Mouse (Mus musculus) small intestine, adult 2 months (tissue): ENCODE results near the gene Trex1. TPM values are rescaled to one million over a fixed set of nuclear protein-coding genes. Genes with fewer than 3 reads are reported as not detected.

Experiments
- H3K27ac ChIP-seq: fragments of 200-500 bp; 2 replicates; pipeline ENCODE4 v1.5.1; 2012; ENCODE audit warnings: low read depth, low read length, control low read depth, inconsistent platforms; ENCODE audit not compliant: insufficient read depth
- H3K27me3 ChIP-seq: fragments of 200-500 bp; 2 replicates; pipeline ENCODE4 v1.6.1; 2012; ENCODE audit warnings: mild to moderate bottlenecking, moderate library complexity, low read length, inconsistent platforms; ENCODE audit not compliant: control insufficient read depth, insufficient read depth
- H3K36me3 ChIP-seq: fragments of 200-500 bp; 2 replicates; pipeline ENCODE4 v1.6.1; 2012; ENCODE audit warnings: mild to moderate bottlenecking, low read length, control low read depth, inconsistent platforms; ENCODE audit not compliant: control insufficient read depth, insufficient read depth
- H3K4me1 ChIP-seq: fragments of 200-500 bp; 2 replicates; pipeline ENCODE4 v1.6.1; 2012; ENCODE audit warnings: low read length, inconsistent platforms, mixed read lengths; ENCODE audit not compliant: control insufficient read depth, insufficient read depth, insufficient read length
- H3K4me3 ChIP-seq: fragments of 200-500 bp; 2 replicates; pipeline ENCODE4 v1.5.1; 2012; ENCODE audit warnings: low read depth, mild to moderate bottlenecking, control low read depth, inconsistent platforms, low read length, moderate library complexity
- CTCF ChIP-seq: fragments of 200-500 bp; IDR thresholded peaks from 2 replicates; pipeline ENCODE4 v1.5.1; 2012; ENCODE audit warnings: low read depth, mild to moderate bottlenecking, control low read depth, inconsistent platforms, low read length, moderate library complexity, mixed read lengths; ENCODE audit not compliant: insufficient replicate concordance, insufficient read length; ENCODE audit errors: extremely low read depth
- POLR2A ChIP-seq: fragments of 200-500 bp; IDR thresholded peaks from 2 replicates; pipeline ENCODE4 v1.6.1; 2012; ENCODE audit warnings: low read depth, mild to moderate bottlenecking, control low read depth, inconsistent platforms, low read length, moderate library complexity
- WGBS: fragments of 180-500 bp; shearing (Covaris S2); methylation state at CpG from one replicate; pipeline ENCODE4 v1.1.7; 2018; 5-methylcytosine and 5-hydroxymethylcytosine counted together
- polyA plus RNA-seq: library from polyadenylated mRNA; depleted of rRNA; stranded (reverse); fragments of >200 nt; gene quantifications from 2 replicates; pipeline ENCODE4 v1.2.3, GENCODE M21; 2012

Gene Trex1
- polyA plus RNA-seq, 1 experiment = 174 TPM

DNA sequence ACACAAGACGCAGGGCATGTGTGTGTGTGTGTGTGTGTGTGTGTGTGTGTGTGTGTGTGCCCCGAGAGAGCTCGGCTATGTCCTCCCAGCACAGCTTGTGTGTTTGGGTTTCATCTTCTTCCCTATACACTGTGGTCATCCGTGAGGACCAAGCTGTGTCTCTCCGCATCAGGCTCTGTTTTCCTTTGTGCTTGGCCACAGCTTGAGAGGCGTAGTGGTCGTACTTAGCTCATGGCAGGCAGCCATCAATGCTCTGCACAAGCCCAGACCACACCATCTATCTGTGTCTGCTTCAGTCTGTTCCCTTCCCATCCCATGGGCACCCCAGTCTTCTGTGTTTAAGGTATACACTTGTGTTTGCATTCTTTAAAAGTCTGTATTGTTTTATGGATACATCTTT is 18.2 kb downstream of the Trex1 start:
- H3K36me3 ChIP-seq = 0 out of 2 replicates have a peak, but pooled peaks cover 1% of the 10 kb centered on the region
- WGBS = 70% methylated on average over 7 of the region's 7 CpGs
- no peaks in the 10 kb centered on the region for H3K27me3 ChIP-seq
- no peak overlapping the region for H3K4me3 ChIP-seq
- TF ChIP-seq POLR2A (no peak), CTCF (no peak)
- peaks cover 11% of the 10 kb centered on the region; the same call in 1 of the 2 replicates for H3K4me1 ChIP-seq
- H3K27ac ChIP-seq = no peak overlapping the region

DNA sequence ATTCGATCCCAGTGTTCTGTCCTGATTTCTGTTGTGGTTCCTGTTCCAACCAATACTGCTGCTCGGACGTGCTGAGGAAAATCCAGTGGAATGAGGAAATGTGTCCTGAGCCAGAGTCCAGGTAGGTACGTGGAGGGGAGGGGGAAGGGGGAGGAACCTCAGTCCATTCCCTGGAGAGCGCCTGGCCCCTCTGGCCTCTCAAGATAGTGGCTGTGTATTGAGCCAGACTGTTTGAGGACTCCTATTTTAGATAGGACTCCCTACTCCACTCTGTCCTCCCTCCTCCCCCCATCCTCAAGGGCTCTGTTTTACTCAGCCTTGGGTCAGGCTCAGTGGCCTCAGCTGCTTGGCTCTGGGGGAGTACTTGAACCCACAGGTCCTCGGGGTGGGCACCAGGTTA is 18.6 kb downstream of the Trex1 start:
- TF ChIP-seq POLR2A (0 out of 2 replicates have a peak, but pooled peaks have one; percentile 16), CTCF (no peak)
- H3K27me3 ChIP-seq = no peaks in the 10 kb centered on the region
- 0 out of 2 replicates have a peak, but pooled peaks cover 1% of the 10 kb centered on the region for H3K36me3 ChIP-seq
- 14% methylated on average over 6 of the region's 6 CpGs for WGBS
- no peak overlapping the region for H3K27ac ChIP-seq
- H3K4me1 ChIP-seq = peaks cover 11% of the 10 kb centered on the region; the same call in 1 of the 2 replicates
- no peak overlapping the region for H3K4me3 ChIP-seq

DNA sequence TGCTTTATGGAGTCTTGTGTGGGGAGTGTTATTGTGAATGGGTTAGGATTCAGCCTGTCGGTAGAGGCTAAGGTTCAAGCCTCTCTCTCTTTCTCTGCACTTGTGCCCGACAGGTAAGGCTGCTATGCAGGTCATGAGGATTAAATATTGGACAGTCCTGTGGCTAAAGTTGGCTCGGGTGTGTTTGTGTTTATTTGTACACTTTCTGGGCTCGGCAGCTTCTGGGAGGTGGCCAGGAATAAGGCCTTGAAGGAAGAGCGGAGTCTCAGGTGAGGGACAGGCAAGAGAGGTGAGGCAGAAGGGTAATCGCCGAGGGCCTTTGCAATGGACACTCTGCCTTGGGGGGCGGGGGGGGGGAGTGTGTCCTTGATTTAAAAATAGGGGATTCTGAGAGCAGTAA is 19.3 kb downstream of the Trex1 start:
- TF ChIP-seq POLR2A = no peak
- TF ChIP-seq CTCF = no peak
- no peak overlapping the region for H3K4me3 ChIP-seq
- H3K4me1 ChIP-seq = peaks cover 11% of the 10 kb centered on the region; the same call in 1 of the 2 replicates
- no peak overlapping the region for H3K27ac ChIP-seq
- 47% methylated on average over 8 of the region's 8 CpGs for WGBS
- 0 out of 2 replicates have a peak, but pooled peaks cover 1% of the 10 kb centered on the region for H3K36me3 ChIP-seq
- H3K27me3 ChIP-seq = no peaks in the 10 kb centered on the region

DNA sequence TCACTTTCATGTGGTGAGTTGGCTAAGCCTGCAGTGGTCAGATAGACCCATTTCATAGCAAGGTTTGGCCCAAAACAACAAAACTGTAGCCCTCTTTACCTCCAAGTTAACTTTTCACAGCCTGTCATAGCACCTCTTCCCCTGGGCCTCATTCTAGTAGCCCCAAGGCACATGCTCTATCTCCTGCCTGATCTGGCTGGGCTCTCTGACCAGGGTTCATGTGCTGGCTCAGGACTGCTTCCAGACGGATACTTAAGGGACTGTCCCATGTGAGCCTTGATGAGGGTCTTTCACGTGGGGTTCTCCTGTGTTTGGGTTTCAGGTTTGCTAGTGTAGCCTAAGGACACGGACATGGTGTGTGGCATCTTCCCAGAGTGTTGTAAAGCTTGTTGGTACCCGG is 19.9 kb downstream of the Trex1 start:
- Histone ChIP-seq H3K27me3 (no peaks in the 10 kb centered on the region), H3K4me1 (peaks cover 11% of the 10 kb centered on the region; the same call in 1 of the 2 replicates), H3K36me3 (0 out of 2 replicates have a peak, but pooled peaks cover 1% of the 10 kb centered on the region), H3K4me3 (peak overlapping the region; percentile 92), H3K27ac (no peak overlapping the region)
- TF ChIP-seq CTCF (no peak), POLR2A (no peak)
- 66% methylated on average over 4 of the region's 4 CpGs for WGBS

DNA sequence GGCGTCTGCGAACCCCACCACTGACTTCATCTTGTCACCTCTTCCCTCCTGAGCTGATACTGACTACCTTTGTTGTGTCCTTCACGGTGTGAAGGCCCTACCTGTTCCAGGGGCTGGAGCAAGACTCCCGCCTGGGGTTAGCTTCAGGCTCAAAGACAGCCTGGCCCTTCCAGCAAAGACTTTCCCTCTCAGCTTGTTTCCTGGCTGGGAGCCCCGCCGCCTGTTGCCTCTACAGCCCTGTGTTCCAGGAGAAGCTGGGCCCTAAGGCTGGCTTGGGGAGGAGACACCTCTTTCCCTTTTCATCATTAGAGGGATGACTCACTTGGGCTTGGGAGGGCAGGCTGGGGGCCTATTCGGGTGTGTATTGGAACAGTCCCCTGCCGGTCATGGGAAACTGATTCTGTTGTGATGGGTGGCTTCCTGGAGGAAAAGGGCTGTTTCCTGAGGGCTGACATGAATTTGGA is 20.6 kb downstream of the Trex1 start:
- H3K36me3 ChIP-seq = 0 out of 2 replicates have a peak, but pooled peaks cover 1% of the 10 kb centered on the region
- H3K27ac ChIP-seq = peak overlapping the region; percentile 73
- H3K4me1 ChIP-seq = peaks cover 11% of the 10 kb centered on the region; the same call in 1 of the 2 replicates
- H3K4me3 ChIP-seq = peak overlapping the region; percentile 92
- TF ChIP-seq POLR2A (no peak), CTCF (no peak)
- 18% methylated on average over 8 of the region's 8 CpGs for WGBS
- H3K27me3 ChIP-seq = no peaks in the 10 kb centered on the region

DNA sequence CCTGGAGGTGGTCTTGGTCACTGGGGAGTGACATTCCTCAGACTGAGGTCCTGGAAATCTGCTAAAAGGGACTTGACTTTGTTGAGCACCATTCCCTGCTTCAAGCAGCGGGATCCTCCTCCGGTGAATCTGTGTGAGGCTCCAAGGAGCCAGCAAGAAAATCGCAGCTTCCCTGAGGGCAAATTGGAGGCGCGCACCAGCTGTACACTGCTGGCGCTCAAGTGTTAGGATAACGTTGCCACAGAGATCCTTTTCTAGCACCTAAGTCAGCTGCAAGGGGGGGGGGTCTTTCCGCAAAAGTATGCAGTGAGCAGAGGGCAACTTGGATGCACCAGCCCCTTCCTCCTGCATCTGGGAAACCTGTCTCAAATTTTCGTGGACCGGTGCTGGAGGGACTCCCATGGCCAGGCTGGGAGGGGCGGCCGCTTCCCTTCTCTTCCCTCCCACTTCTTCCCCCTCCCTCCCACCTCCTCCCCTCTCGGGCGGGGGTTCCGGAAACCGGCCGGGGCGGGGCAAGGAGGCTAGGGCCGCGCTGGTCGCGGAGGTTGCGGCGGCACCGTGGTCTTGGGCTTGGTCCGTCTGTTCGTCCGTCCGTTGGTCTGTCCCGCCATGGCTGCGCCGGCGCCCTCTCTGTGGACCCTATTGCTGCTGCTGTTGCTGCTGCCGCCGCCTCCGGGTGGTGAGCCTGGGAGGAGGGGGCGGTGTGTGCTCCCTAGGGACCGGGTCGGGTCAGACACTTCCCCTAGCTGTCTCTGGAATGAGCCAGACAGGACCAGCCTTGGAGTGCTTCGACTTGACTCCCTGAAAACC is 21.2 kb downstream of the Trex1 start, which contains the start of gene Shisa5:
Shisa5 (plus strand) TSS at position 480 of the 810 bp plus-strand sequence.
- H3K27ac ChIP-seq = peak within 1 kb of the TSS; percentile 73
- WGBS = under 1% methylated on average over 40 of the region's 40 CpGs
- H3K4me3 ChIP-seq = peak within 1 kb of the TSS; percentile 92
- no peaks in the 10 kb centered on the region for H3K27me3 ChIP-seq
- H3K36me3 ChIP-seq = 0 out of 2 replicates have a peak, but pooled peaks cover 1% of the 10 kb centered on the region
- H3K4me1 ChIP-seq = peaks cover 11% of the 10 kb centered on the region; the same call in 1 of the 2 replicates
- no peak for TF ChIP-seq CTCF
- peak; percentile 55; the same call in 1 of the 2 replicates for TF ChIP-seq POLR2A

DNA sequence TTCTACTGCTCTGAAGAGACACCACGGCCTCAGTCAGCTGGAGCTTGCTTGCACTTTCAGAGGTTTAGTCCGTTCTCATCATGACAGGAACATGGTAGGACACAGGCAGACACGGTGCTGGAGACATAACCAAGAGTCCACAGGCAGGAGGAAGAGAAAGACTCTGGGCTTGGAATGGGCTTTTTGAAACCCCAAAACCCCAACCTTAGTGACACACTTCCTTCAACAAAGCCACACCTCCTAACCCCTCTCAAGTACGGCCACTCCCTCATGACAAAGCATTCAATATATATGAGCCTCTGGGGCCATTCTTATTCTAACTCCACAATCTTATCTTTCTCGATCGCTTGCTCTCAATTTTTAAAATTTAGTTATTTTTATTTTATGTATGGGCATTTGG is 27.1 kb downstream of the Trex1 start:
- Histone ChIP-seq H3K27ac (no peak overlapping the region), H3K4me3 (no peak overlapping the region), H3K36me3 (peaks cover 21% of the 10 kb centered on the region), H3K4me1 (peaks cover 8% of the 10 kb centered on the region), H3K27me3 (no peaks in the 10 kb centered on the region)
- WGBS = 71% methylated on average over 6 of the region's 6 CpGs
- TF ChIP-seq CTCF = no peak
- no peak for TF ChIP-seq POLR2A

DNA sequence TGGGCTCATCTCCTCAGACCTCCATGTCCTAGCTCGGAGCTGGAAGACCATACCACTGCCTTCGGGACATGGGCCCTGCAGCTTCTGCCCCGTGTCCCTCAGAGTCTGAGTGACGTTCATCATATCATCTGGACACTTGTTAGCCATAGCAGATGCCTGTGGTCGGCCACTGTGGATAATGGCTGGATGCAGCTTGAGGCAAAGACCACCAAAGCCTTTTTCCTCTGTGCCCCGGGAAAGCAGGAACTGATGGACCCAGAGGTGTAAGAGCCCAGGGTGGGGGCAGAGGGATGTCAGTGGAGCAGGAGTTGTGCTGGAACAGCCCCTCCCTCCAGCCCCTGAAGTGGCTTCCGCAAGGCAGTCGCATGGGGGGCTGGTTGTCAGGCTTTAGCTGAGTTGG is 27.8 kb downstream of the Trex1 start:
- TF ChIP-seq CTCF (no peak), POLR2A (0 out of 2 replicates have a peak, but pooled peaks have one; percentile 9)
- H3K4me3 ChIP-seq = no peak overlapping the region
- no peaks in the 10 kb centered on the region for H3K27me3 ChIP-seq
- 88% methylated on average over 8 of the region's 8 CpGs for WGBS
- H3K4me1 ChIP-seq = peaks cover 8% of the 10 kb centered on the region
- peaks cover 24% of the 10 kb centered on the region for H3K36me3 ChIP-seq
- H3K27ac ChIP-seq = no peak overlapping the region
